Mouse (Mus musculus) spleen, postnatal 36 days (tissue): ENCODE data around the gene Fto.

Experiments
- DNase-seq, 2 experiments: peaks; one replicate each; pipeline ENCODE4 v3.0.0; 2022; ENCODE audit warnings: low spot score in 2 of 2, mixed read lengths in 1 of 2

Gene Fto

DNA sequence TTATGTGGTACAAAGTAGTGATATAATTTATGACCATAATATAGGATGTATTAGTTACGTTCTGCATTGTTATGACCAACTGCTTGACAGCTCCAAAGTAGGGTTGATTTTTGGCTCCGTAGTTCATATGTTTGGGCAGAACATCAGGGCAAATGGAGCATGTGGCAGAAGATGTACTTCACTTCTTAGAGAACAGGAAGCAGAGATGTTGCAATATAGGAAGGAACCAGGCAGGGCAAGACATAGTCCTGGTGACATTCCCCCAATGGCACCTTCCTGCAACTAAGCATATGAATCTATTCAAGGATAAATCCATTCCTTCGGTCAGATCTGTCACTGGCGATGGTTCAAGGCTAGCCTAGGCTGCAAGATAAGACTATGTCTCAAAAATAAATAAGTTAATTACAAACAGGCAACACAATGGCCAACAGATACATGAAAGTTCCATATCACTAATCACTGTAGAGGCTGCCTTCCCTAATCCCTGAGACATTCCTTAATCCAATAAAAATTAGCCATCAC, 44.2 kb downstream of the Fto start:
- no peak for DNase-seq

DNA sequence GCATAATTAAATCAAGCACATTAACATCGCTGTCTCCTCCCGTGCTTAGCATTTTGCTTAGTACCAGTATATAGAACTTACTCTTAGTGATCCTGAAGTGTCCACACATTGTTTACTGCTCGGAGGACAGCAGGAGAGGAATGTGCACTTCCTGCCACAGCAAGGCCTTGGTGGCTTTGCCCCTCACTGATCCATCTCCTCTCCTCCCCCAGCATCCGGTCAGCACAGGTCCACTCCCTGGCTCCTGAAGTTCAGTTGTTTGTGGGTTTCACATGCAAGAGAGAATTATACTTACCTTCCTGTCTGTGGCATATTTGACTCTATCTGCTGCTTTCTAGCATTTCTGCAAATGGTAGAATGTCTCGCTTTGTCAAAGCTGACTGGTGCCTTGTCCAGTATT, 44.7 kb downstream of the Fto start:
- DNase-seq, result no peak

GRCm38 (mm10) chr8:91359511-91359910, 46.2 kb downstream of the Fto start:
- DNase-seq, result no peak

DNA sequence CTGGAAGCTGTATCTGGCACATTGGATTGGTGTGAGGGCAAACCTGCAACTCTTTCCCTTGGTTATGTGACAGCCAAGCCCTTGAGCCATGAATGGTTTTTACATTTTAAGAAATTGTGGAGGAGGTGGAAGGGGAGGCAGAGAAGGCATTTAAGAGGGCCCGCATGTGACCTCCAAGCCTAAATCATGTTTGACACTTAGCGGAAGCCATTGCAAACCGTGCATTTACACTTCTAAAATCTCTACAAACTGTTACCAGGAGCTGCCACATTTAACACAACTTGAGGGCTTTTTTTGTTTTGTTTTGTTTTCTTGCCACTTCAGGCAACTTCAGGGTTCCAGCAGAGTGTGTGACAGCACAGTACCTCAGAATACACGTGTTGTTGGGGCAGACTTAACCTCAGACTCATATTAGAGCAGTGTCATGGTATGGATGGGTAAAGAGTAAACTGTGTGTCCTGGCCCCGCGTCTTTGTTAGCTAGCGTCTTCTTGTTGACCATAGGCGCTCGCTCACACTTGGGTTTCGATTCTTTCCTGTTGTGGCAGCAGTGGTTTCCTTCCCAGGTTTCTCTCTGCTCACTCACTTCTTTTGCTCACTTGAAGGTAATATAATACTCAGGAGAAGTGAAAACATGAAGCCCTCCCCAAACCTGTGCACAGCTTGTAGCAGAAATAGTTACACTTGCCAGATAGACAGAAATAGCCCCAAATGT, 47.5 kb downstream of the Fto start:
- DNase-seq, result no peak

DNA sequence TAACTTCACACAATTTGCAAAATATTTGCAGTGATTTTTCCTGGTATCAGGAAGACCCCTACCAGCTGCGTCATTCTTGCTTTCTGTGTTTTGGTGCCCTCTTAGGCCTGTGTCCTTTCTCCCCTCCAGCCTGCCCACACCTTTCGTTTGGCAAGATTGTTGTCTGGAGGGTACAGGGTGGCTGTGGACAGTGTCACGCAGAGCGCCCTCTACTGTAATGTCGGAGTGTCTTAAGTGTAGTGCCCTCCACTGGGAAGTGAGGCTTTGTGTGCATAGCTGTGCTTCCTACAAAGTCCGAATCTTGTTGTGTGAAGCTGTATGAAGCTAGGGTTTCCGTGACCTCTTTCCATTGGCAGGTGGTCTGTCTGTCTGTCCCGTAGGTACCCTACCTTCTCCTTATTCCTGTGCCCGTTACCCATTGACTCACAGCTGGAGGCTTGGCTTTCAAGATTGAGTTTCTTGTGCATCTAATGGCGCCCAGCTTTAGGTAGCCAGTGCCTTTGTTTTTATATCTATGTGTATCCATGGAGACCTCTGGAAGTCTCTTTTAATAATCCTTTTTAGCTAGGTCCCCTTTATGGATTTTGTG, 50.0 kb downstream of the Fto start:
- no peak for DNase-seq

- no peak for DNase-seq
Observed at GRCm38 (mm10) chr8:91364216-91364615, 50.9 kb downstream of the Fto start.

DNA sequence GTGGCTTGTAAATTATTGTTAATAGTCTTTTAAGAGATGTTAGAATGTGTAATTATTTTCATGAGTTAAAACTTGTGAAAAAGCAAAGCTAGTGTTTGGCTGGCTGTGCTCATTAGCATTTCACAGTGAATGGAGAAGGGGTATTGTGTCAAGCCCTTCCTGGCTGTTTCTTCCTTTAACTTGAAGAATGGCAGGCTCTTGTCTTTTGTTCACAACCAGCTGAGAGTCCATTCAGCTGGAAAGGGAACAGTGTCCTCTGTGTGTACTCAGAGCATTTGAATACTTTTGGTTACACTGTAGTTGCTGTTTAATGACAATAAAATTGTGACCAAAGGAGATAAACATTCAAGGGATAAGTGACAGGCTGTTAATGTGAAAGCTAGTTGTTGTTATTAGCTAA, 52.5 kb downstream of the Fto start:
- no peak for DNase-seq

DNA sequence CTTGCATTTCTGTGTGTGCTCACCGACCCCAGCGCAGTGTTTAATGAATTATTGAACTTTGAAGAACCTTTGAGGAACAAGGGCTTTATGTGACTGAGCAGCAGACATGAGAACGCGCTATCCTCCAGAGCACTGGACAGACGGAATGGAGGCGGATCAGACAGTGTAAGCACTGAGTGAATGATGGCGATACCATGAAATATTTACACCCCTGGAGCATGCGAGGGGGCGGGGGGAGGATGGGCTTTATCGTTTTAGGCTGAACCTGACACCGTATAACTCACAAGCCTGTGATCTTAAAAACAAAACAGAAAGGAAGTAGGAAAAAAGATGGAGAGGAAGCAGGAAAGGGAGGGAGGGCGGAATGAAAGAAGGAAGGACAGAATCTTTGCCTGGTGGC, 57.6 kb downstream of the Fto start:
- DNase-seq, result no peak

- no peak for DNase-seq
Observed at GRCm38 (mm10) chr8:91371995-91372394, 58.7 kb downstream of the Fto start.

GRCm38 (mm10) chr8:91372780-91373577, 59.7 kb downstream of the Fto start:
- no peak for DNase-seq

- no peak for DNase-seq
Observed at GRCm38 (mm10) chr8:91375054-91375938, 62.0 kb downstream of the Fto start.

DNA sequence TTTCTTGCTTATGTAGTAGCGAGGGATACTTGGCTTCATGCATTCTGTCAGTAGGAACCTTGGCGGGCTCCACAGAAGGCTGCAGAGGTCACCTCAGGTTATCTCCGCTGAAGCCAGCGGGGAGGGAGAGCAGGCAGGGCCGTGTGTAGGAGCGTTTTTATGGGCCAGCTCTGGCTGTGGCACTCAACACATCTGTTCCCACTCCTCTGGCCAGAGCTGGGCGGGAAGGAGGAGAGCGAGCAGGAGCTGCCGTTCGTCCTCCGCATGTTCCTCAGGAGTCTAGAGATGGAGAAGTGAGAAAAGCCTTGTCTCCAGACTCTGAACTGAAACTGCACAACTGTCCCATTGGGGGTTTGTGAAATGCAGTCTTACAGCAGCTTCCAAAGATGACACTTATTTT, 63.5 kb downstream of the Fto start:
- peak in 1 of 2 experiments; percentile 3 for DNase-seq

DNA sequence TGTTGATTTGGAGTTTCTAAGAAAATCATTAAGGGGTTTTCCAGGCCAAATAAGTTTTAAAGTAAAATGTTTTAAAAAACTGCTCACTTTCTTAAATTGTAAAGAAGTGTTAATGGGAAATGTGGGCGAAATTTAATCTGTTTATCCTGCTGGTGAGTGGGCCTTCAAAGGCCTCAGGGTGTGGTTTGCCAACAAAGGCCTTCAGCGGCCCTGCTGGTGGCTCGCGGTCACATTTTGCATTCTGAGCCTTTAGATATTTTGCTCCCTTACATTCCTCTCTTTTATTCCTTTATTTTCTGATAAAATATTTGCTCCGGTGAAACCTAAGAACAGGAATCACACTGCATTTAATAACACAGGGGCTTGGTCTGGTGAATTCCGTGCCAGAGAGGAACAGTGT, 64.0 kb downstream of the Fto start:
- no peak for DNase-seq

GRCm38 (mm10) chr8:91378846-91379499, 65.6 kb downstream of the Fto start:
- DNase-seq, result peak; percentile 33 to 41

DNA sequence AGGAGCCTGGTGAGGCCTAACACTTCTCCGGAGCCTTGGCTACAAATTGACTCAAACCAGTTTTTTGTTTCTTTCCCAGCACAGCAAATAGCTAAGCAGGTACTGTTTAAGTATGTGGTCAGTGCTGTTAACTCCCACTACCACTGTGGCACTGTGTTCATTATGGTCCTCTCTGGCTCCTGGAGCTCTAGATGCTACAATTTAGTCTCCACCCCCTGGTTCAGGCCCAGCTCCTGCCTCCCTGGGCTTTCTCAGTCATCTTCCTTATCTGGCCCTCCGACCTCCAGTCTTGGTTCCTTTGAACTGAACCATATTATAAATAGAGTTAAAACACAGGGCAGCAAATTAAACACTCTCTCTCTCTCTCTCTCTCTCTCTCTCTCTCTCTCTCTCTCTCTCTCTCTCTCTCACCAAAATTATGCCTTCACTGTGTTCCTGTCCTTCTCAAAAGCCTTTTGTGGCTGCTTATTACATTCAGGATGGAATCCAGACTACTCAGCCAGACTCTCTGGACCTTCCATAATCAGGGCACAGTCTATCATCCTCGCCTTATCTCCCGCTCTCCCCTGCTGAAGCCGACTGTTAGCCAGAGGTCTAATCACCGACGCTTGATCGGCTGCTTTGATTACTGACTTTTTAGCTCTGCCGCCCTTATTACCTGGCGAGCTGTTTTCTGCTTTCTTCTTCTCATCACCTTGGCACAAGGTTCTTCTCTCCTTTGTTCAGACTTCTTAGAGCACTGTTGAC, 67.6 kb downstream of the Fto start:
- no peak for DNase-seq

DNA sequence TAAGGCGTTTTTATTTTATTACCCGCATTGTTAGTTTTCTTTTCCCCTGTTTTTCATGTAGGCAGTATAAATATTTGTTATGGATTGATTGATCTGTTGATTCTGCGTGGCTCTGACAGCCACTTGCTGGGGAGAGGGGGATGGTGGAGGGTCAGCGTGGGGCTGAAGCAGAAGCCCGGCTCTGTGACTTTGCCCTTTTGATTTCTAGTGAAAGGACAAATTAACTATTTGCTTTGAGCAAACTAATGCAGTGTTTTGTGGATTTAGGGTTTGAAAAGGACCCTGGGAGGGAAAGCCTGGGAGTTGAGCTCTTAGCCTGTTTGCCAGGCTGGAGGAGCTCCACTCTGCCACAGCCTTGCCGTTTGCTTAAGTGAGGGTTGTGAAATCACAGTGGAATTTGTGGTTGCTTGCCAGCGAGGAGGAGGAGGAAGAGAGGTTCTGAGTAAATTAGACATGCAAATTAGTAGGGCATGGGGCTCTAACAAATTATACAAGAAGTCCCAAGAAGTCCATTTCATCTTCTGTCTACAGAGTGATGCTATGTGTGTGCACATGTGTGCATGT, 68.3 kb downstream of the Fto start:
- peak in 1 of 2 experiments; percentile 25 for DNase-seq

GRCm38 (mm10) chr8:91383210-91383609, 69.9 kb downstream of the Fto start:
- no peak for DNase-seq

DNA sequence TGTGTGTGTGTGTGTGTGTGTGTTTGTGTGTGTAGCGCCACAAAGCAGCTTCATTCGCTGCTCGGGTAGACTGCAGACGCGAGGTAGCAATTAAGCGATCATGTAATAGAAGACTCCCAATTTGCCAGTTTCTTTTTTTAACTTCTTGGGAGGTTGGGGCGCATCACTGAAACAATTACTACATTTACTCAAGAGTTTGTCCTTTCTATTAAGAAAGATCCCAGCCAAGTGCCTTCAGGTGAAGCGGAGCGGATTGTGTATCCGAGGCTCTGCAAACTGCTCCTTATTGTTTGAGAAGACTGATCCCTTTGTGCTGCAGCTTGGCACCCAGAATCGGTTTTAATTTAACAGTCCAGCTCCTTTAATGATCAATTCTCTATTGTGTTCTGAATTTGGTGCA, 70.5 kb downstream of the Fto start:
- DNase-seq, result no peak

DNA sequence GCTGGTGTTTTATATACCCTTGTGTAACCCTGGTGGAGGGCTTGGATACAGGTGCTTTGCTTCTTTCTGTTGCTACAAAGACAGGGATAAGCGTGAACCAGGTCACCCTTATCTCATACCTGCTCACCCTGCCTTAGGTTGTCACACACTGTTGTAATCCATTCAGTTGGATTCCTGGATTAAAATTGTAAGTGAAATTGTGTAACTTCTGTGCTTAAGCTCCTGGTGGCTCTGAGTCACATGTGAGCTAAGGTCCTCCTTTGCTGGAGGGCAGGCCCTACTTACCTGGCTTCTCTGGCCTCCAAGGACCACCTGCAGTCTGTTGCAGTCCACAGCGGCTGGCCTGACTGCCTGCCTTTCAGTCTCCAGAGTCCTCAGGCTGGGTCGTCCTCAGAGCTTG, 71.1 kb downstream of the Fto start:
- DNase-seq, result no peak

- DNase-seq, result no peak
Observed at GRCm38 (mm10) chr8:91385808-91386207, 72.5 kb downstream of the Fto start.
